Mouse (Mus musculus) spleen, postnatal 14 days (tissue): ENCODE results near the gene Cd44.

Experiments
- DNase-seq, 2 experiments: peaks; one replicate each; pipeline ENCODE4 v3.0.0; 2021 to 2022; ENCODE audit warnings: low spot score in 2 of 2

Cd44 gene

GRCm38 (mm10) chr2:102820225-102820711 lies 81.2 kb downstream of the Cd44 start:
- DNase-seq: no peak

- DNase-seq: no peak
Measured at GRCm38 (mm10) chr2:102815289-102815809, 86.1 kb downstream of the Cd44 start.

GRCm38 (mm10) chr2:102812756-102813155 lies 88.7 kb downstream of the Cd44 start:
- DNase-seq: peak in 1 of 2 experiments; percentile 8

- DNase-seq: no peak
Measured at GRCm38 (mm10) chr2:102809436-102809835, 92.0 kb downstream of the Cd44 start.

- DNase-seq: no peak
Measured at GRCm38 (mm10) chr2:102807633-102808032, 93.8 kb downstream of the Cd44 start.

- no peak for DNase-seq
Measured at GRCm38 (mm10) chr2:102805761-102806496, 95.5 kb downstream of the Cd44 start.

- DNase-seq: no peak
Measured at GRCm38 (mm10) chr2:102805283-102805682, 96.2 kb downstream of the Cd44 start.

GRCm38 (mm10) chr2:102804109-102804508 lies 97.4 kb downstream of the Cd44 start:
- DNase-seq: no peak

- no peak for DNase-seq
Measured at GRCm38 (mm10) chr2:102801899-102802298, 99.6 kb downstream of the Cd44 start.

- no peak for DNase-seq
Measured at GRCm38 (mm10) chr2:102798149-102798548, 103.3 kb downstream of the Cd44 start.

GRCm38 (mm10) chr2:102795034-102795433 lies 106.4 kb downstream of the Cd44 start:
- DNase-seq: peak in 1 of 2 experiments; percentile 18

GRCm38 (mm10) chr2:102792804-102793203 lies 108.7 kb downstream of the Cd44 start:
- DNase-seq: no peak

- DNase-seq: no peak
Measured at GRCm38 (mm10) chr2:102791641-102792040, 109.8 kb downstream of the Cd44 start.

- no peak for DNase-seq
Measured at GRCm38 (mm10) chr2:102785696-102786095, 115.8 kb downstream of the Cd44 start.

GRCm38 (mm10) chr2:102782751-102783150 lies 118.7 kb downstream of the Cd44 start:
- DNase-seq: no peak

GRCm38 (mm10) chr2:102778208-102778607 lies 123.3 kb downstream of the Cd44 start:
- no peak for DNase-seq

GRCm38 (mm10) chr2:102775561-102775960 lies 125.9 kb downstream of the Cd44 start:
- DNase-seq: no peak

GRCm38 (mm10) chr2:102774700-102775099 lies 126.8 kb downstream of the Cd44 start:
- DNase-seq: no peak

- DNase-seq: no peak
Measured at GRCm38 (mm10) chr2:102772276-102772675, 129.2 kb downstream of the Cd44 start.

GRCm38 (mm10) chr2:102771304-102771703 lies 130.2 kb downstream of the Cd44 start:
- DNase-seq: no peak

- no peak for DNase-seq
Measured at GRCm38 (mm10) chr2:102768267-102768666, 133.2 kb downstream of the Cd44 start.

GRCm38 (mm10) chr2:102764602-102765374 lies 136.7 kb downstream of the Cd44 start:
- no peak for DNase-seq

- DNase-seq: no peak
Measured at GRCm38 (mm10) chr2:102763991-102764390, 137.5 kb downstream of the Cd44 start.
